13 mouse cellular contexts compared by ENCODE assay signal in the genomic region with DNA sequence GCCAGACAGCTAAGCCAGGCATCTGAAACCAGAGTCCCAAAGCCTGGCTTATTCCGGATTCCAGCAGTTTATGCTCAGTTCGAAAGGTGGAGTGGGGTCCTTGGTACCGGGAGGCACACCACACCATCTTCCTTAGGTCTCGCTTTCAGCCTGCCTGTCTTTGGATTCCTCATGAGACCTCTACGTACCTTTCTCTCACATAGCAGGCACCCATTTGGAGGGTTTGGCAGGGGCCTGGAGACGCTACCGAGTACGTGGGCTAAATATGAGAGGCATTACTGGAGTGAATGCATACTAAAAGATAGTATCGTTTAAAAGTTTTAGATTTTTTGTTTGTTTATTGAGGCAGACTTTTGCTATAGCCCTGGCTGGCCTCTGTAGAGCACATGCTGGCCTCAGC. TPM values are rescaled to one million over a fixed set of nuclear protein-coding genes. Genes with fewer than 3 reads are reported as not detected.
A peak's percentile ranks its signal among the peaks of the same experiment; 100 is the strongest.
DNase-seq lines count a peak whose midpoint lies in the region; ATAC-seq lines count a peak whose summit lies in the region.
"Had no signal": no experiment of that assay in that cellular context is flagged by ENCODE, and none has a peak within 500 bp of the region (broad histone marks: within the 10 kb centered on the region; RNA-seq: fewer than 3 reads in every experiment).

No protein-coding gene starts in this region.

- peak; percentile 43 for DNase-seq in cerebellum, adult 9-11 months
- no peak for DNase-seq in cerebellum, postnatal 36 days
- peak; percentile 82 for DNase-seq in heart, adult 11 months
- DNase-seq in heart, adult 9 months (ENCODE audit: low spot score in 2 of 2) = no peak
- no peak for DNase-seq in midbrain, embryonic 14.5 days
- no peak for DNase-seq in limb, embryonic 10.5 days (ENCODE audit: low spot score)
- DNase-seq in adrenal gland, postnatal 4 days (ENCODE audit: low spot score in 2 of 2) = no peak

- 0 out of 2 replicates have a peak, but pooled peaks cover 3% of the 10 kb centered on the region for H3K36me3 ChIP-seq in midbrain, embryonic 15.5 days (replicated peaks)
- 0 out of 2 replicates have a peak, but pooled peaks cover 7% of the 10 kb centered on the region for H3K36me3 ChIP-seq in midbrain, embryonic 14.5 days (ENCODE audit: control insufficient read depth, insufficient read depth, low read length)
- H3K36me3 ChIP-seq in limb, embryonic 10.5 days = peaks cover 9% of the 10 kb centered on the region; the same call in 1 of the 2 replicates
- H3K36me3 ChIP-seq: heart, embryonic 15.5 days had no signal

- peaks cover 7% of the 10 kb centered on the region; the same call in 1 of the 2 replicates for H3K4me1 ChIP-seq in midbrain, embryonic 15.5 days
- H3K4me1 ChIP-seq in midbrain, embryonic 14.5 days (ENCODE audit: control insufficient read depth, insufficient read depth, low read length) = peaks cover 6% of the 10 kb centered on the region; the same call in 1 of the 2 replicates
- H3K4me1 ChIP-seq in limb, embryonic 10.5 days = peaks cover 4% of the 10 kb centered on the region; the same call in 1 of the 2 replicates

- 0 out of 2 replicates have a peak, but pooled peaks have one; percentile 5 for ATAC-seq in midbrain, embryonic 15.5 days (replicated peaks)
- no peak for ATAC-seq in midbrain, embryonic 14.5 days (ENCODE audit: low FRiP score, low TSS enrichment)

- H3K27ac ChIP-seq in midbrain, embryonic 15.5 days = no peak overlapping the region
- H3K27ac ChIP-seq in midbrain, embryonic 14.5 days (replicated peaks; ENCODE audit: low read depth, low read length) = no peak overlapping the region
- peak overlapping the region; percentile 14; the same call in 1 of the 2 replicates for H3K27ac ChIP-seq in limb, embryonic 10.5 days
- H3K27ac ChIP-seq: heart, embryonic 15.5 days; hindbrain, embryonic 15.5 days; kidney, postnatal 0 days; macrophage; neural tube, embryonic 13.5 days had no signal

- WGBS in midbrain, embryonic 15.5 days = 93% methylated on average over 9 of the region's 9 CpGs
- 92% methylated on average over 9 of the region's 9 CpGs for whole genome bisulfite sequencing in midbrain, embryonic 14.5 days
- 94% methylated on average over 9 of the region's 9 CpGs for WGBS in limb, embryonic 10.5 days

- no peak overlapping the region for H3K4me2 ChIP-seq in midbrain, embryonic 15.5 days
- H3K4me2 ChIP-seq in midbrain, embryonic 14.5 days (ENCODE audit: low read length) = no peak overlapping the region

- no peak overlapping the region for H3K9ac ChIP-seq in midbrain, embryonic 15.5 days
- no peak overlapping the region for H3K9ac ChIP-seq in midbrain, embryonic 14.5 days (replicated peaks; ENCODE audit: low read length)

- no peaks in the 10 kb centered on the region for H3K9me3 ChIP-seq in midbrain, embryonic 15.5 days
- H3K9me3 ChIP-seq in midbrain, embryonic 14.5 days (ENCODE audit: control insufficient read depth, low read length) = no peaks in the 10 kb centered on the region
- no peaks in the 10 kb centered on the region for H3K9me3 ChIP-seq in limb, embryonic 10.5 days (replicated peaks)
- H3K9me3 ChIP-seq: heart, embryonic 15.5 days; hindbrain, embryonic 15.5 days; neural tube, embryonic 13.5 days had no signal

- H3K27me3 ChIP-seq in midbrain, embryonic 15.5 days (replicated peaks) = no peaks in the 10 kb centered on the region
- no peaks in the 10 kb centered on the region for H3K27me3 ChIP-seq in midbrain, embryonic 14.5 days (ENCODE audit: control insufficient read depth, insufficient read depth, low read length)
- no peaks in the 10 kb centered on the region for H3K27me3 ChIP-seq in limb, embryonic 10.5 days (ENCODE audit: low read depth, poor library complexity, severe bottlenecking)
- H3K27me3 ChIP-seq: hindbrain, embryonic 15.5 days; neural tube, embryonic 13.5 days had no signal

- H3K4me3 ChIP-seq in midbrain, embryonic 15.5 days = no peak overlapping the region
- H3K4me3 ChIP-seq in midbrain, embryonic 14.5 days (replicated peaks; ENCODE audit: low read depth, low read length) = no peak overlapping the region
- H3K4me3 ChIP-seq in limb, embryonic 10.5 days = no peak overlapping the region

RNA-seq across cellular contexts. Expression of a gene that starts 31.9 kb away (rescaled TPM):
- 13.9 and 15.1 TPM in 2 replicates for polyA plus RNA-seq in midbrain, embryonic 15.5 days (2015; fragmentation: Nextera tagmentation; extraction: Ambion mirVana)
- polyA plus RNA-seq in midbrain, embryonic 14.5 days (2014; fragmentation: Nextera tagmentation; extraction: Ambion mirVana) = 10.1 and 11.0 TPM in 2 replicates
- 12.0 and 13.6 TPM in 2 replicates for polyA plus RNA-seq in limb, embryonic 10.5 days (2016; fragmentation: Nextera tagmentation; extraction: Ambion mirVana)
- total RNA-seq in adrenal gland, postnatal 4 days (2021) = 10 to 100 TPM; 43.3 to 44.0 TPM

Comparison
In these comparisons a context has a peak if more than half of its experiments do, and no peak if none do; other contexts are left out.
1. DNase-seq: peak in cerebellum, adult 9-11 months (single experiment) and heart, adult 11 months (single experiment); none in cerebellum, postnatal 36 days (0 of 2), heart, adult 9 months (0 of 2), midbrain, embryonic 14.5 days (single experiment), limb, embryonic 10.5 days (single experiment) and adrenal gland, postnatal 4 days (0 of 2).